Mouse (Mus musculus) hindbrain, postnatal 0 days (tissue): ENCODE measurements at regions not wholly inside any gene's neighbourhood (a gene's known extent, or its start where the extent isn't known, plus 50 kb on each side); places are given as distances from the start of the nearest gene placed in this dataset.
A peak's percentile ranks its signal among the peaks of the same experiment; 100 is the strongest.

Experiments
- ATAC-seq: fragments of 200-750 bp; cut with Nextera tagmentation; 2 replicates; pipeline ENCODE4 v1.8.0; 2017; ENCODE audit warnings: mild to moderate bottlenecking, moderate TSS enrichment, moderate library complexity
- DNase-seq: peaks from one replicate; pipeline ENCODE4 v3.0.0-alpha.2; 2015; ENCODE audit warnings: low spot score
- H3K27ac ChIP-seq: fragments of 300-500 bp; sonication (generic); 2 replicates; pipeline ENCODE4 v1.5.1; 2014; ENCODE audit warnings: mild to moderate bottlenecking
- H3K27me3 ChIP-seq: fragments of 300-500 bp; sonication (generic); 2 replicates; pipeline ENCODE4 v1.6.1; 2014; ENCODE audit warnings: low read length, mixed read lengths; ENCODE audit not compliant: insufficient read depth
- H3K36me3 ChIP-seq: fragments of 300-500 bp; sonication (generic); 2 replicates; pipeline ENCODE4 v1.6.1; 2014; ENCODE audit warnings: low read length, mixed read lengths; ENCODE audit not compliant: insufficient read depth
- H3K4me1 ChIP-seq: fragments of 300-500 bp; sonication (generic); 2 replicates; pipeline ENCODE4 v1.6.1; 2014; ENCODE audit warnings: antibody characterized with exemption, low read length, mixed read lengths; ENCODE audit not compliant: insufficient read depth
- H3K4me2 ChIP-seq: fragments of 300-500 bp; sonication (generic); 2 replicates; pipeline ENCODE4 v1.6.1; 2014; ENCODE audit warnings: low read depth, mild to moderate bottlenecking, low read length, moderate library complexity, mixed read lengths
- H3K4me3 ChIP-seq: fragments of 300-500 bp; sonication (generic); 2 replicates; pipeline ENCODE4 v1.5.1; 2014; ENCODE audit warnings: low read length
- H3K9ac ChIP-seq: fragments of 300-500 bp; sonication (generic); replicated peaks from 2 replicates; pipeline ENCODE4 v1.6.1; 2014; ENCODE audit warnings: mild to moderate bottlenecking, low read length, moderate library complexity, mixed read lengths
- H3K9me3 ChIP-seq: fragments of 300-500 bp; sonication (generic); 2 replicates; pipeline ENCODE4 v1.6.1; 2016; ENCODE audit warnings: low read length, mixed read lengths
- CTCF ChIP-seq: IDR thresholded peaks from 2 replicates; pipeline ENCODE4 v1.5.1; 2016; ENCODE audit warnings: antibody characterized with exemption, control low read depth, low read depth
- WGBS: fragments of 180-500 bp; shearing (Covaris S2); extraction: QIAGEN DNeasy Blood & Tissue Kit; methylation state at CpG from one replicate; pipeline ENCODE4 v1.1.7; 2014; 5-methylcytosine and 5-hydroxymethylcytosine counted together

- Histone ChIP-seq H3K9ac (no peak overlapping the region), H3K4me3 (no peak overlapping the region), H3K27ac (no peak overlapping the region), H3K4me1 (no peaks in the 10 kb centered on the region), H3K36me3 (no peaks in the 10 kb centered on the region), H3K9me3 (no peaks in the 10 kb centered on the region), H3K27me3 (no peaks in the 10 kb centered on the region), H3K4me2 (no peak overlapping the region)
- WGBS: 64% methylated on average over 3 of the region's 3 CpGs
- no peak for TF ChIP-seq CTCF
- DNase-seq (no peak), ATAC-seq (no peak)
These were observed 140.6 kb downstream of the Atxn7l3b start for GRCm38 (mm10) chr10:112788236-112788635.

DNA sequence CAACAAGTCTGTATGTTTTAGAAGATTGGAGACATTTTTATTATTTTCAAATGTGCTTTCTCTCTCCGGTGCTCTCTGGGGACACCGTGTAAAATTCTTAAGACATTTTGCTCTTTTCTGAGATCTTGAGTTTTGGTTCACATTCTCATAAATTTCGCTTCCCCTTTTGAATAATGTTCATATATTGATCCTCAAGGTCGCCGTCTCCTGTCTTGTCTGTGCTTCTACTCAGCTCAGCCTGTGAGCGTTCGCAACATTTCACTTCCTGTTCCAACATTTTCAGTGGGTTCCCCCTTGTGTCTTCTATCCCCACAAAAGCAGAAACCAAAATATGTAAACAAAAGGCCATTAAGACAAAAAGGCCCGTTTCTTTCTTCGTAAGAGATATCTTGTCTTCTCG lies 154.5 kb downstream of the Atxn7l3b start:
- Histone ChIP-seq H3K4me2 (no peak overlapping the region), H3K27me3 (no peaks in the 10 kb centered on the region), H3K9me3 (no peaks in the 10 kb centered on the region), H3K9ac (no peak overlapping the region), H3K4me1 (no peaks in the 10 kb centered on the region), H3K4me3 (no peak overlapping the region), H3K36me3 (no peaks in the 10 kb centered on the region), H3K27ac (no peak overlapping the region)
- ATAC-seq (no peak), DNase-seq (no peak)
- no peak for TF ChIP-seq CTCF
- whole genome bisulfite sequencing: 93% methylated on average over 10 of the region's 10 CpGs

- Histone ChIP-seq H3K36me3 (no peaks in the 10 kb centered on the region), H3K4me1 (no peaks in the 10 kb centered on the region), H3K4me3 (no peak overlapping the region), H3K27me3 (no peaks in the 10 kb centered on the region), H3K27ac (no peak overlapping the region), H3K9ac (no peak overlapping the region), H3K4me2 (no peak overlapping the region), H3K9me3 (no peaks in the 10 kb centered on the region)
- peak; percentile 66 for TF ChIP-seq CTCF
- WGBS: 66% methylated on average over 1 of the region's 1 CpGs
- DNase-seq (peak; percentile 72), ATAC-seq (peak; percentile 43; the same call in 1 of the 2 replicates)
These were observed 182.1 kb downstream of the Atxn7l3b start for GRCm38 (mm10) chr10:112746683-112747082.

- H3K4me3 ChIP-seq: no peak overlapping the region
- H3K4me1 ChIP-seq: no peaks in the 10 kb centered on the region
- H3K27me3 ChIP-seq: no peaks in the 10 kb centered on the region
- WGBS: 85% methylated on average over 2 of the region's 2 CpGs
- no peak overlapping the region for H3K9ac ChIP-seq
- TF ChIP-seq CTCF: no peak
- no peak overlapping the region for H3K4me2 ChIP-seq
- H3K27ac ChIP-seq: no peak overlapping the region
- no peaks in the 10 kb centered on the region for H3K36me3 ChIP-seq
- DNase-seq: no peak
- no peaks in the 10 kb centered on the region for H3K9me3 ChIP-seq
- ATAC-seq: no peak
These were observed 185.3 kb downstream of the Atxn7l3b start for GRCm38 (mm10) chr10:112743527-112743926.

DNA sequence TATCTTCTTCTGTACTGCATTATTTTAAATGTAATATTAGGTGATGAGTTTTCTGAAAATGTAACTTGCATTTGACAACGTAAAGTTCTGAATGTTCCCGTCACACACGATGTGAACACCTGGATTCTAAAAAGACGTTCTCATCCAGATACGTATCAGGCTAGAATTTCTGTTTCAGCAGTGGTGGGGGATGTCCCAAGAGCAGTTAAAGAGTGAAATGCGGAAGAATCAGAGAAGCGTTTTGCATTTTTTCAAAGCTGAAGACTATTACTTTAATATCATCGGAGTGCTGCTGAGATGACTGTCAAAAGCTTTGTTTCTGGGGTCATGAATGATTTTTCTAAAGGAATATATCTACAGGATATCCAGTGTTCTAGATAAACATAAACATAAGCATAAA lies 186.7 kb downstream of the Atxn7l3b start:
- Histone ChIP-seq H3K4me1 (no peaks in the 10 kb centered on the region), H3K4me2 (no peak overlapping the region), H3K4me3 (no peak overlapping the region), H3K9me3 (no peaks in the 10 kb centered on the region), H3K36me3 (no peaks in the 10 kb centered on the region), H3K27ac (no peak overlapping the region), H3K27me3 (no peaks in the 10 kb centered on the region), H3K9ac (no peak overlapping the region)
- ATAC-seq (no peak), DNase-seq (no peak)
- 93% methylated on average over 8 of the region's 8 CpGs for WGBS
- no peak for TF ChIP-seq CTCF
